Mouse (Mus musculus): ENCODE measurements around the gene Limd2. TPM values are rescaled to one million over a fixed set of nuclear protein-coding genes. Genes with fewer than 3 reads are reported as not detected.
"Not testable (repeated sequence)": the region's sequence is repeated elsewhere in the genome, so short reads cannot be mapped to it uniquely, and the experiment has no call there.

Gene Limd2
- polyA plus RNA-seq, 1 experiment from 2014 or later, result 308 TPM

DNA sequence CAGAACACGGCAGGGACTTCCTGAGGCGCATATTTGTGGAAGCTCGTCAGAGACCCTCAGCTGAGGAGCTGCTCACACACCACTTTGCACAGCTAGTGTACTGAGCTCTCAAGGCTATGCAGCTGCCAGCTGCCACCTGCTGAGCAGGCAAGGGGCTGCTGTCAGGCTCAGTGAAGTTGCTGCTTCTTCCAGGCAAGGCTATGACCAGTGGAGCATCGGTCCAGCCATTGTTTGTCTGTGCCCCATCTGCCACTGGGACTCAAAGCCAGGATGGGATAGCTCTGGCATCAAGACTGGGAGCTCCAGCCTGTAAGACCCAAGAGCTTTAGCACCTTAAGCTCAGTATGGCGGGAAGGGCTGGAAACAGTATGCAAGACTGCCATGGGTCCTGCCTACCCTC lies 6.6 kb downstream of the Limd2 start:
- DNase-seq (ENCODE audit: low spot score, missing footprints) (no peak), ATAC-seq (ENCODE audit: low FRiP score) (no peak)
- H3K9ac ChIP-seq (ENCODE audit: low read length), result no peak overlapping the region
- peaks cover 9% of the 10 kb centered on the region for H3K4me1 ChIP-seq (ENCODE audit: control insufficient read depth, insufficient read depth, low read length)
- 83% methylated on average over 5 of the region's 5 CpGs for WGBS
- H3K4me3 ChIP-seq (ENCODE audit: low read depth, low read length), result no peak overlapping the region
- no peak overlapping the region for H3K27ac ChIP-seq (ENCODE audit: low read depth, low read length)
- no peaks in the 10 kb centered on the region for H3K27me3 ChIP-seq (ENCODE audit: control insufficient read depth, insufficient read depth, low read length)
- H3K9me3 ChIP-seq (ENCODE audit: control insufficient read depth, low read length), result no peaks in the 10 kb centered on the region
- no peak overlapping the region for H3K4me2 ChIP-seq
- peaks cover 21% of the 10 kb centered on the region for H3K36me3 ChIP-seq (ENCODE audit: control insufficient read depth, insufficient read depth, low read length)

DNA sequence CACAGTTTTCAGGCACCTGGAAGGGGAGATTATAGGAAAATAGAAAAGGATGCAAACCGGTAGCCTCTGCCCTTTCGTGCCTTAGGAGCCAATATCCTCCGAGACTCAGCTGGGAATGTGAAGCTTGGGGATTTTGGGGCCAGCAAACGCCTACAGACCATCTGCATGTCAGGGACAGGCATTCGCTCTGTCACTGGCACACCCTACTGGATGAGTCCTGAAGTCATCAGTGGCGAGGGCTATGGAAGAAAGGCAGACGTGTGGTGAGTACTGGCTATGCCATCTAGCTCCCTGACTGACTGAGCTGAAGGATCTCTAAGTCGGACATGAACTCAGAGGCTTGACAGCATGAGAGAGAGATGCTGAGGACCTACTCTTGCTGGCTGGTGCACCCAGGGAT lies 8.5 kb downstream of the Limd2 start:
- ATAC-seq (ENCODE audit: low FRiP score) (no peak), DNase-seq (ENCODE audit: low spot score, missing footprints) (no peak)
- H3K4me3 ChIP-seq (ENCODE audit: low read depth, low read length), result no peak overlapping the region
- H3K9ac ChIP-seq (ENCODE audit: low read length), result no peak overlapping the region
- H3K36me3 ChIP-seq (ENCODE audit: control insufficient read depth, insufficient read depth, low read length), result peaks cover 23% of the 10 kb centered on the region
- 86% methylated on average over 8 of the region's 8 CpGs for WGBS
- H3K27me3 ChIP-seq (ENCODE audit: control insufficient read depth, insufficient read depth, low read length), result no peaks in the 10 kb centered on the region
- H3K4me2 ChIP-seq, result no peak overlapping the region
- H3K4me1 ChIP-seq (ENCODE audit: control insufficient read depth, insufficient read depth, low read length), result no peaks in the 10 kb centered on the region
- H3K27ac ChIP-seq (ENCODE audit: low read depth, low read length), result no peak overlapping the region
- H3K9me3 ChIP-seq (ENCODE audit: control insufficient read depth, low read length), result no peaks in the 10 kb centered on the region

DNA sequence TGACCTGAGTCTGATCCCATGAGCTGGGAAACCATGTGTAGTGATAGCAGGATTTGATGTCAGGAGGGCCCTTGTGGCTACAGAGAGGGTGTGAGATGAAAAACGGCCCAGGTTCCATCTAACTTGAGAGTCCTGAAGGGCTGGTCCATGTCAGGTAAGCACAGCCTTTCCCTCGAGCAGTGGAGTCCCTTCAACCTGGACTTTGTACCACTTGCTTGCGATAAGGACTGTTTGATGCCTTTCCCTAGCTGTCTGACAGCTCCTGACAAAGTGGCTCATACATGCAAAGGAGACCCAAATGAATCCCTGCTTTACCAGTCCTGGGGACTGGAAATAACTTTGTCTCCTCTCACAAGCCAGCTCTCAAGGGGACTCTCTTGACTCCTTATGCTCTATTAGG lies 9.4 kb downstream of the Limd2 start:
- DNase-seq (ENCODE audit: low spot score, missing footprints), result no peak
- WGBS, result 94% methylated on average over 3 of the region's 3 CpGs
- Histone ChIP-seq H3K36me3 (ENCODE audit: control insufficient read depth, insufficient read depth, low read length) (peaks cover 17% of the 10 kb centered on the region), H3K27ac (ENCODE audit: low read depth, low read length) (no peak overlapping the region), H3K4me2 (no peak overlapping the region), H3K4me1 (ENCODE audit: control insufficient read depth, insufficient read depth, low read length) (no peaks in the 10 kb centered on the region), H3K4me3 (ENCODE audit: low read depth, low read length) (no peak overlapping the region), H3K9me3 (ENCODE audit: control insufficient read depth, low read length) (no peaks in the 10 kb centered on the region), H3K27me3 (ENCODE audit: control insufficient read depth, insufficient read depth, low read length) (no peaks in the 10 kb centered on the region), H3K9ac (ENCODE audit: low read length) (no peak overlapping the region)
- no peak for ATAC-seq (ENCODE audit: low FRiP score)

DNA sequence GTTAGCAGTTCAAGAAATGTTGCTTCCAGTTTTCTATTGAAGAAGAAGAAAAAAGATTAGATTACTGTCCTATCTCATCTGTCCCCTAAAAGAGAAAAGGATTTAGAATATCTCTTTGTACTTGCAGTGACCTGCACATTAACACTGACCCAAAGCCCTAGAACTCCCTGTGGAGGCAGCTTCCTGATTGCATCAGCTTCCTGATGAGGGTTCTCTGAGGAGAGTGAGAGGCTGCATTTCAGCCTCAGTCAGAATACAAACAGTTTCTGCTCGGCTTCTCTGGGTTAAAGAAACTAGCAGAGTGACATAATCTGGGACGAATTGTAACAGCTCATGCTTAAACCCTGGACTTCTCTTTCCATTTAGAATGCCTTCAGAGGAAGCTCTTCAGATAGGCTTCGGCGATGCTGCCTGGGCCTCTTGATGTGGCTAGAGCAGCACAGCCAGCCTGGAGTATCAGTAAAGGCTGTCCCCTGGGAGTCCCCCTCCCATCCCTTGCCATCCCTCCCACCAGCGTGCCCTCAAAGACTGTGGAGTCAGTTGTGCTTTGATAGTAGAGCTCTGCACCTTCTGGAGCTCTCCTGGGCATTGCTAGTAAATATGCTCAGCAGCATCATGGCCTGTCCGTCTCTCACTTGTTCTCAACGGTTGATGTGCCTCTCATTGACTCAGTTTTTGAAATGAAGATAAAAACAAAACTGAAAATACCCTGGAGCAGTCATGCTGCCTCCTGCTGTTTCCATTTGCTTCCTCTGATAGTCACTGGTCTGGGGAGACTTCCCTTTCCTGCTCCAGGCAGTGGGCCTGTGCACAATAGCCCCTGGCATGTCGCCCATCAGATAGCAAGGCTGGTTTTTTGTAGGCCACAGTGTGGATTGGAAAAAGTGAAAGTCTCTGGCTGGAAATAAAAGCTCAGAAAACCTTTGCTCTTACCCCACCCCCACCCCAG lies 25.8 kb downstream of the Limd2 start:
- H3K9ac ChIP-seq (ENCODE audit: low read length), result no peak overlapping the region
- 47% methylated on average over 8 of the region's 8 CpGs for WGBS
- DNase-seq (ENCODE audit: low spot score, missing footprints), result no peak

GRCm38 (mm10) chr11:106132516-106132915 lies 28.1 kb downstream of the Limd2 start:
- Histone ChIP-seq H3K9ac (ENCODE audit: low read length) (no peak overlapping the region), H3K4me1 (ENCODE audit: control insufficient read depth, insufficient read depth, low read length) (peaks cover 3% of the 10 kb centered on the region; the same call in 1 of the 2 replicates), H3K4me3 (ENCODE audit: low read depth, low read length) (no peak overlapping the region), H3K9me3 (ENCODE audit: control insufficient read depth, low read length) (no peaks in the 10 kb centered on the region), H3K27ac (ENCODE audit: low read depth, low read length) (no peak overlapping the region), H3K27me3 (ENCODE audit: control insufficient read depth, insufficient read depth, low read length) (no peaks in the 10 kb centered on the region), H3K36me3 (ENCODE audit: control insufficient read depth, insufficient read depth, low read length) (no peaks in the 10 kb centered on the region; the same call in 1 of the 2 replicates), H3K4me2 (no peak overlapping the region)
- WGBS, result 95% methylated on average over 5 of the region's 5 CpGs
- no peak for ATAC-seq (ENCODE audit: low FRiP score)
- no peak for DNase-seq (ENCODE audit: low spot score, missing footprints)

More for the DNA sequence above, 25.8 kb downstream of the Limd2 start:
- no peaks in the 10 kb centered on the region for H3K36me3 ChIP-seq (ENCODE audit: control insufficient read depth, insufficient read depth, low read length)
- no peaks in the 10 kb centered on the region for H3K9me3 ChIP-seq (ENCODE audit: control insufficient read depth, low read length)
- H3K4me3 ChIP-seq (ENCODE audit: low read depth, low read length), result no peak overlapping the region
- no peak for ATAC-seq (ENCODE audit: low FRiP score)
- no peaks in the 10 kb centered on the region for H3K27me3 ChIP-seq (ENCODE audit: control insufficient read depth, insufficient read depth, low read length)
- H3K4me2 ChIP-seq, result no peak overlapping the region
- H3K27ac ChIP-seq (ENCODE audit: low read depth, low read length), result peak overlapping the region; percentile 41
- H3K4me1 ChIP-seq (ENCODE audit: control insufficient read depth, insufficient read depth, low read length), result peaks cover 3% of the 10 kb centered on the region; the same call in 1 of the 2 replicates

DNA sequence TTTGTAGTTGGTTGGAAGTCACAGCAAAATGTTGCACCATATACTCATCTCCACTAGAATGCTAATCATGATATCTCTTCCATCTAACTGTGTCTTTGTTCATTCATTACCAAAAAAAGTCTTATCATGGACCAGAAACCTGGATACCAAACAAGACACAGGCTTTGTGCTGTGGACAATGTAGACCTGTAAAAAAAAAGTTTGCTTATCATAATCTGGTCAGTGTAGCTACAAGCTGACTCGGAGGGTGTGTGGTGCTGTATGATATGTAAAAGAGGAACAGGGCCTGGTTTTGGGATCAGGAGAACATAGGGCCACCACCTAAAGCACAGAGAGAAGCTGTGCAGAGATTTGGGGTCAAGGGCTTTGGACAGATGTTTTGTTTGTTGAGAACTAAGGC lies 31.2 kb downstream of the Limd2 start:
- 95% methylated on average over 1 of the region's 1 CpGs for WGBS
- H3K27me3 ChIP-seq (ENCODE audit: control insufficient read depth, insufficient read depth, low read length), result no peaks in the 10 kb centered on the region
- H3K36me3 ChIP-seq (ENCODE audit: control insufficient read depth, insufficient read depth, low read length), result no peaks in the 10 kb centered on the region; the same call in 1 of the 2 replicates
- no peak overlapping the region for H3K4me3 ChIP-seq (ENCODE audit: low read depth, low read length)
- H3K4me2 ChIP-seq, result no peak overlapping the region
- ATAC-seq (ENCODE audit: low FRiP score), result no peak
- no peaks in the 10 kb centered on the region for H3K9me3 ChIP-seq (ENCODE audit: control insufficient read depth, low read length)
- H3K27ac ChIP-seq (ENCODE audit: low read depth, low read length), result no peak overlapping the region
- no peak overlapping the region for H3K9ac ChIP-seq (ENCODE audit: low read length)
- H3K4me1 ChIP-seq (ENCODE audit: control insufficient read depth, insufficient read depth, low read length), result no peaks in the 10 kb centered on the region
- no peak for DNase-seq (ENCODE audit: low spot score, missing footprints)

DNA sequence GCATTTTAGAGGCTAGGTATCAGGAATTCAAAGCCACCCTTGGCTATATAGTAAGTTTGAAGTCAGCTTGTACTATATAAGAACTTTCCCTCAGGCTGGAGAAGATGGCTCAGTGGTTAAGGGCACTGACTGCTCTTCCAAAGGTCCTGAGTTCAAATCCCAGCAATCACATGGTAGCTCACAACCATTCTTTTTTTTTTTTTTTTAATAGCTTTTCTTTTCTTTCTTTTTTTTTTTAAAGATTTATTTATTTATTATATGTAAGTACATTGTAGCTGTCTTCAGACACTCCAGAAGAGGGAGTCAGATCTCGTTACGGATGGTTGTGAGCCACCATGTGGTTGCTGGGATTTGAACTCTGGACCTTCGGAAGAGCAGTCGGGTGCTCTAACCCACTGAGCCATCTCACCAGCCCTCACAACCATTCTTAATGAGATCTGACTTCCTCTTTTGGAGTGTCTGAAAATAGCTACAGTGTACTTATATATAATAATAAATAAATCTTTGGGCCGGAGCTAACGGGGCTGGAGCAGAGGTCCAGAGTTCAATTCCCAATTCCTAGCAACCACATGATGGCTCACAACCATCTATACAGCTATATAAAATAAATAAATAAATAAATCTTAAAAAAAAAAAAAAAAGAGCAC lies 33.8 kb downstream of the Limd2 start:
- not testable (repeated sequence) for H3K4me1 ChIP-seq (ENCODE audit: control insufficient read depth, insufficient read depth, low read length); H3K36me3 ChIP-seq (ENCODE audit: control insufficient read depth, insufficient read depth, low read length); H3K4me2 ChIP-seq; H3K27me3 ChIP-seq (ENCODE audit: control insufficient read depth, insufficient read depth, low read length); H3K9me3 ChIP-seq (ENCODE audit: control insufficient read depth, low read length); ATAC-seq (ENCODE audit: low FRiP score); DNase-seq (ENCODE audit: low spot score, missing footprints); H3K9ac ChIP-seq (ENCODE audit: low read length); H3K27ac ChIP-seq (ENCODE audit: low read depth, low read length); H3K4me3 ChIP-seq (ENCODE audit: low read depth, low read length)
- 98% methylated on average over 4 of the region's 6 CpGs for WGBS

DNA sequence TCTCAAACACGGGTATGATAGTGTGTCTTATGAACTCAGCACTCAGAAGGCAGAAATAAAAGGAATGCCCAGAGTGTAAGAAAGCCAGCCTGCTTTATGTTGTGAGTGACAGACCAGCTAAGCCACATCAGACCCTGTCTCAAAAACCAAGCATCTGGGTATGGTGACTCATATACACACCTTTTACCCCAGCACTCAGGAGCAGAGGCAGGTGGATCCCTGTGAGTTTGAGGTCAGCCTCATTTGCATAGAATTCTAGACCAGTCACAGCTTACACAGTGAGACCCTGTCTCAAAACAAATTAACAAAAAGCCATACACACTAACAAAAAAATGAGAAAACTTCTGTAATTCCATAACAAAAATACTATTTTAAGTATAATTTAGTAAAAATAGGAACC lies 34.8 kb downstream of the Limd2 start:
- no peak overlapping the region for H3K27ac ChIP-seq (ENCODE audit: low read depth, low read length)
- H3K4me3 ChIP-seq (ENCODE audit: low read depth, low read length), result no peak overlapping the region
- H3K9me3 ChIP-seq (ENCODE audit: control insufficient read depth, low read length), result no peaks in the 10 kb centered on the region
- H3K36me3 ChIP-seq (ENCODE audit: control insufficient read depth, insufficient read depth, low read length), result no peaks in the 10 kb centered on the region; the same call in 1 of the 2 replicates
- whole genome bisulfite sequencing, result 80% methylated on average over 1 of the region's 1 CpGs
- H3K9ac ChIP-seq (ENCODE audit: low read length), result no peak overlapping the region
- no peak overlapping the region for H3K4me2 ChIP-seq
- H3K4me1 ChIP-seq (ENCODE audit: control insufficient read depth, insufficient read depth, low read length), result no peaks in the 10 kb centered on the region
- ATAC-seq (ENCODE audit: low FRiP score) (no peak), DNase-seq (ENCODE audit: low spot score, missing footprints) (no peak)
- no peaks in the 10 kb centered on the region for H3K27me3 ChIP-seq (ENCODE audit: control insufficient read depth, insufficient read depth, low read length)

- Histone ChIP-seq H3K27me3 (ENCODE audit: control insufficient read depth, insufficient read depth, low read length) (no peaks in the 10 kb centered on the region), H3K4me3 (ENCODE audit: low read depth, low read length) (no peak overlapping the region), H3K27ac (ENCODE audit: low read depth, low read length) (no peak overlapping the region), H3K4me1 (ENCODE audit: control insufficient read depth, insufficient read depth, low read length) (no peaks in the 10 kb centered on the region), H3K4me2 (no peak overlapping the region), H3K9me3 (ENCODE audit: control insufficient read depth, low read length) (no peaks in the 10 kb centered on the region), H3K36me3 (ENCODE audit: control insufficient read depth, insufficient read depth, low read length) (no peaks in the 10 kb centered on the region; the same call in 1 of the 2 replicates), H3K9ac (ENCODE audit: low read length) (no peak overlapping the region)
- DNase-seq (ENCODE audit: low spot score, missing footprints) (no peak), ATAC-seq (ENCODE audit: low FRiP score) (no peak)
- WGBS, result 81% methylated on average over 4 of the region's 4 CpGs
Observed at GRCm38 (mm10) chr11:106124784-106125183, 35.9 kb downstream of the Limd2 start.
